Mouse (Mus musculus): ENCODE data around the gene Nav2. TPM values are rescaled to one million over a fixed set of nuclear protein-coding genes. Genes with fewer than 3 reads are reported as not detected.

The Nav2 gene
- total RNA-seq, 2 experiments from 2014 or later, result 26.8 to 35.3 TPM

GRCm38 (mm10) chr7:49581951-49582350 lies 673.4 kb downstream of the Nav2 start:
- no peak for DNase-seq (ENCODE audit: low spot score in 2 of 2)

GRCm38 (mm10) chr7:49582551-49582950 lies 674.0 kb downstream of the Nav2 start:
- DNase-seq (ENCODE audit: low spot score in 2 of 2), result no peak

GRCm38 (mm10) chr7:49583176-49583575 lies 674.7 kb downstream of the Nav2 start:
- no peak for DNase-seq (ENCODE audit: low spot score in 2 of 2)

GRCm38 (mm10) chr7:49586530-49587120 lies 678.1 kb downstream of the Nav2 start:
- DNase-seq (ENCODE audit: low spot score in 2 of 2), result no peak

GRCm38 (mm10) chr7:49589635-49590034 lies 681.1 kb downstream of the Nav2 start:
- no peak for DNase-seq (ENCODE audit: low spot score in 2 of 2)

GRCm38 (mm10) chr7:49597776-49598175 lies 689.3 kb downstream of the Nav2 start:
- no peak for DNase-seq (ENCODE audit: low spot score in 2 of 2)

GRCm38 (mm10) chr7:49598225-49598624 lies 689.7 kb downstream of the Nav2 start:
- no peak for DNase-seq (ENCODE audit: low spot score in 2 of 2)

GRCm38 (mm10) chr7:49599950-49600349 lies 691.4 kb downstream of the Nav2 start:
- DNase-seq (ENCODE audit: low spot score in 2 of 2), result no peak

- DNase-seq (ENCODE audit: low spot score in 2 of 2), result peak in 1 of 2 experiments; percentile 45
These were observed 692.9 kb downstream of the Nav2 start for GRCm38 (mm10) chr7:49601191-49601975.

- DNase-seq (ENCODE audit: low spot score in 2 of 2), result no peak
These were observed 695.7 kb downstream of the Nav2 start for GRCm38 (mm10) chr7:49604244-49604643.

- no peak for DNase-seq (ENCODE audit: low spot score in 2 of 2)
These were observed 696.7 kb downstream of the Nav2 start for GRCm38 (mm10) chr7:49604965-49605795.

GRCm38 (mm10) chr7:49616258-49616735 lies 707.8 kb downstream of the Nav2 start:
- peak in 1 of 2 experiments; percentile 40 for DNase-seq (ENCODE audit: low spot score in 2 of 2)

GRCm38 (mm10) chr7:49617087-49617486 lies 708.6 kb downstream of the Nav2 start:
- no peak for DNase-seq (ENCODE audit: low spot score in 2 of 2)

- DNase-seq (ENCODE audit: low spot score in 2 of 2), result no peak
These were observed 711.6 kb downstream of the Nav2 start for GRCm38 (mm10) chr7:49620160-49620559.

GRCm38 (mm10) chr7:49631885-49632284 lies 723.4 kb downstream of the Nav2 start:
- DNase-seq (ENCODE audit: low spot score in 2 of 2), result no peak

GRCm38 (mm10) chr7:49632391-49632790 lies 723.9 kb downstream of the Nav2 start:
- no peak for DNase-seq (ENCODE audit: low spot score in 2 of 2)

GRCm38 (mm10) chr7:49633375-49633956 lies 725.0 kb downstream of the Nav2 start:
- no peak for DNase-seq (ENCODE audit: low spot score in 2 of 2)

- DNase-seq (ENCODE audit: low spot score in 2 of 2), result no peak
These were observed 726.0 kb downstream of the Nav2 start for GRCm38 (mm10) chr7:49634291-49635073.

- no peak for DNase-seq (ENCODE audit: low spot score in 2 of 2)
These were observed 726.6 kb downstream of the Nav2 start for GRCm38 (mm10) chr7:49635074-49635621.

GRCm38 (mm10) chr7:49635971-49636370 lies 727.5 kb downstream of the Nav2 start:
- no peak for DNase-seq (ENCODE audit: low spot score in 2 of 2)
